Mouse (Mus musculus) stomach, embryonic 15.5 days (tissue): ENCODE measurements at regions not wholly inside any gene's neighbourhood (a gene's known extent, or its start where the extent isn't known, plus 50 kb on each side); places are given as distances from the start of the nearest gene placed in this dataset.
A peak's percentile ranks its signal among the peaks of the same experiment; 100 is the strongest.

Experiments used
- ATAC-seq: fragments of 200-750 bp; cut with Nextera tagmentation; 2 replicates; pipeline ENCODE4 v1.8.0; 2017; ENCODE audit warnings: low read depth, moderate number of reproducible peaks, moderate TSS enrichment; ENCODE audit not compliant: insufficient read depth, low FRiP score
- H3K27ac ChIP-seq: fragments of 300-500 bp; sonication (generic); 2 replicates; pipeline ENCODE4 v1.5.1; 2015; ENCODE audit warnings: mild to moderate bottlenecking, inconsistent platforms
- H3K27me3 ChIP-seq: fragments of 300-500 bp; sonication (generic); replicated peaks from 2 replicates; pipeline ENCODE4 v1.6.1; 2015; ENCODE audit warnings: inconsistent platforms
- H3K36me3 ChIP-seq: fragments of 300-500 bp; sonication (generic); 2 replicates; pipeline ENCODE4 v1.6.1; 2015; ENCODE audit warnings: inconsistent platforms
- H3K4me1 ChIP-seq: fragments of 300-500 bp; sonication (generic); 2 replicates; pipeline ENCODE4 v1.6.1; 2015; ENCODE audit warnings: inconsistent platforms
- H3K4me2 ChIP-seq: fragments of 300-500 bp; sonication (generic); 2 replicates; pipeline ENCODE4 v1.6.1; 2015; ENCODE audit warnings: mild to moderate bottlenecking, inconsistent platforms
- H3K4me3 ChIP-seq: fragments of 300-500 bp; sonication (generic); replicated peaks from 2 replicates; pipeline ENCODE4 v1.5.1; 2015; ENCODE audit warnings: inconsistent platforms
- H3K9ac ChIP-seq: fragments of 300-500 bp; sonication (generic); 2 replicates; pipeline ENCODE4 v1.6.1; 2015; ENCODE audit warnings: inconsistent platforms
- H3K9me3 ChIP-seq: fragments of 300-500 bp; sonication (generic); 2 replicates; pipeline ENCODE4 v1.6.1; 2016; ENCODE audit warnings: inconsistent platforms
- WGBS: fragments of 180-500 bp; shearing (Covaris S2); methylation state at CpG from one replicate; pipeline ENCODE4 v1.1.7; 2015; 5-methylcytosine and 5-hydroxymethylcytosine counted together

- Histone ChIP-seq H3K36me3 (no peaks in the 10 kb centered on the region), H3K4me2 (no peak overlapping the region), H3K27ac (no peak overlapping the region), H3K9ac (no peak overlapping the region), H3K27me3 (no peaks in the 10 kb centered on the region), H3K4me1 (no peaks in the 10 kb centered on the region), H3K9me3 (no peaks in the 10 kb centered on the region), H3K4me3 (no peak overlapping the region)
- 83% methylated on average over 4 of the region's 4 CpGs for WGBS
- no peak for ATAC-seq
Observed at GRCm38 (mm10) chr3:144104366-144104765, 100.7 kb downstream of the Lmo4 start.

GRCm38 (mm10) chr3:144099444-144099843, 105.6 kb downstream of the Lmo4 start:
- Histone ChIP-seq H3K4me2 (no peak overlapping the region), H3K9me3 (no peaks in the 10 kb centered on the region), H3K27ac (no peak overlapping the region), H3K4me1 (no peaks in the 10 kb centered on the region), H3K27me3 (no peaks in the 10 kb centered on the region), H3K9ac (no peak overlapping the region), H3K36me3 (no peaks in the 10 kb centered on the region), H3K4me3 (no peak overlapping the region)
- WGBS: 63% methylated on average over 2 of the region's 2 CpGs
- peak; percentile 85 for ATAC-seq

- ATAC-seq: no peak
- H3K9ac ChIP-seq: no peak overlapping the region
- no peaks in the 10 kb centered on the region for H3K9me3 ChIP-seq
- no peaks in the 10 kb centered on the region for H3K4me1 ChIP-seq
- H3K27ac ChIP-seq: no peak overlapping the region
- H3K36me3 ChIP-seq: no peaks in the 10 kb centered on the region
- 53% methylated on average over 8 of the region's 8 CpGs for WGBS
- H3K4me3 ChIP-seq: no peak overlapping the region
- no peak overlapping the region for H3K4me2 ChIP-seq
- no peaks in the 10 kb centered on the region for H3K27me3 ChIP-seq
Observed at GRCm38 (mm10) chr3:144098762-144099161, 106.3 kb downstream of the Lmo4 start.

- 76% methylated on average over 1 of the region's 1 CpGs for WGBS
Observed at GRCm38 (mm10) chr3:144091231-144091630, 113.8 kb downstream of the Lmo4 start.

GRCm38 (mm10) chr3:144089790-144090256, 115.2 kb downstream of the Lmo4 start:
- 22% methylated on average over 8 of the region's 8 CpGs for WGBS
- peak overlapping the region; percentile 14; the same call in 1 of the 2 replicates for H3K4me2 ChIP-seq
- no peak overlapping the region for H3K4me3 ChIP-seq
- no peaks in the 10 kb centered on the region for H3K9me3 ChIP-seq
- H3K27me3 ChIP-seq: no peaks in the 10 kb centered on the region
- H3K4me1 ChIP-seq: peaks cover 9% of the 10 kb centered on the region; the same call in 1 of the 2 replicates
- H3K27ac ChIP-seq: peak overlapping the region; percentile 70
- no peaks in the 10 kb centered on the region for H3K36me3 ChIP-seq
- ATAC-seq: peak; percentile 90
- no peak overlapping the region for H3K9ac ChIP-seq

More at GRCm38 (mm10) chr3:144091231-144091630, 113.8 kb downstream of the Lmo4 start:
- Histone ChIP-seq H3K36me3 (no peaks in the 10 kb centered on the region), H3K27ac (no peak overlapping the region), H3K9me3 (no peaks in the 10 kb centered on the region), H3K4me1 (peaks cover 9% of the 10 kb centered on the region; the same call in 1 of the 2 replicates), H3K4me2 (no peak overlapping the region), H3K27me3 (no peaks in the 10 kb centered on the region), H3K4me3 (no peak overlapping the region), H3K9ac (no peak overlapping the region)
- no peak for ATAC-seq

GRCm38 (mm10) chr3:144088261-144088884, 116.6 kb downstream of the Lmo4 start:
- H3K9ac ChIP-seq: no peak overlapping the region
- H3K9me3 ChIP-seq: no peaks in the 10 kb centered on the region
- no peak for ATAC-seq
- peak overlapping the region; percentile 0; the same call in 1 of the 2 replicates for H3K4me2 ChIP-seq
- H3K4me1 ChIP-seq: peaks cover 9% of the 10 kb centered on the region; the same call in 1 of the 2 replicates
- no peaks in the 10 kb centered on the region for H3K36me3 ChIP-seq
- no peaks in the 10 kb centered on the region for H3K27me3 ChIP-seq
- WGBS: 50% methylated on average over 18 of the region's 18 CpGs
- peak overlapping the region; percentile 41; the same call in 1 of the 2 replicates for H3K27ac ChIP-seq
- H3K4me3 ChIP-seq: no peak overlapping the region

- Histone ChIP-seq H3K9me3 (no peaks in the 10 kb centered on the region), H3K4me3 (no peak overlapping the region), H3K4me2 (peak overlapping the region; percentile 0; the same call in 1 of the 2 replicates), H3K9ac (no peak overlapping the region), H3K27ac (peak overlapping the region; percentile 41; the same call in 1 of the 2 replicates), H3K4me1 (peaks cover 9% of the 10 kb centered on the region; the same call in 1 of the 2 replicates), H3K36me3 (no peaks in the 10 kb centered on the region), H3K27me3 (no peaks in the 10 kb centered on the region)
- no peak for ATAC-seq
- 52% methylated on average over 7 of the region's 7 CpGs for WGBS
Observed at GRCm38 (mm10) chr3:144087771-144088170, 117.2 kb downstream of the Lmo4 start.

GRCm38 (mm10) chr3:144086176-144086575, 118.8 kb downstream of the Lmo4 start:
- Histone ChIP-seq H3K9ac (no peak overlapping the region), H3K4me1 (peaks cover 9% of the 10 kb centered on the region; the same call in 1 of the 2 replicates), H3K4me3 (no peak overlapping the region), H3K27ac (no peak overlapping the region), H3K36me3 (no peaks in the 10 kb centered on the region), H3K4me2 (no peak overlapping the region), H3K27me3 (no peaks in the 10 kb centered on the region), H3K9me3 (no peaks in the 10 kb centered on the region)
- 79% methylated on average over 3 of the region's 3 CpGs for WGBS
- ATAC-seq: no peak

GRCm38 (mm10) chr3:144079960-144080359, 125.1 kb downstream of the Lmo4 start:
- ATAC-seq: no peak
- Histone ChIP-seq H3K4me2 (no peak overlapping the region), H3K4me3 (no peak overlapping the region), H3K27me3 (no peaks in the 10 kb centered on the region), H3K27ac (no peak overlapping the region), H3K4me1 (no peaks in the 10 kb centered on the region), H3K9ac (no peak overlapping the region), H3K9me3 (no peaks in the 10 kb centered on the region), H3K36me3 (no peaks in the 10 kb centered on the region)
- 85% methylated on average over 3 of the region's 3 CpGs for WGBS

- Histone ChIP-seq H3K9me3 (no peaks in the 10 kb centered on the region), H3K4me1 (no peaks in the 10 kb centered on the region), H3K4me2 (no peak overlapping the region), H3K27ac (no peak overlapping the region), H3K4me3 (no peak overlapping the region), H3K27me3 (no peaks in the 10 kb centered on the region), H3K9ac (no peak overlapping the region), H3K36me3 (no peaks in the 10 kb centered on the region)
- no peak for ATAC-seq
- 80% methylated on average over 13 of the region's 13 CpGs for WGBS
Observed at GRCm38 (mm10) chr3:144078198-144078935, 126.7 kb downstream of the Lmo4 start.

- no peaks in the 10 kb centered on the region for H3K4me1 ChIP-seq
- no peak overlapping the region for H3K4me2 ChIP-seq
- H3K9ac ChIP-seq: no peak overlapping the region
- H3K36me3 ChIP-seq: no peaks in the 10 kb centered on the region
- H3K9me3 ChIP-seq: no peaks in the 10 kb centered on the region
- ATAC-seq: no peak
- H3K27ac ChIP-seq: no peak overlapping the region
- 71% methylated on average over 10 of the region's 10 CpGs for WGBS
- no peaks in the 10 kb centered on the region for H3K27me3 ChIP-seq
- no peak overlapping the region for H3K4me3 ChIP-seq
Observed at GRCm38 (mm10) chr3:144069979-144070540, 135.0 kb downstream of the Lmo4 start.

- H3K4me1 ChIP-seq: no peaks in the 10 kb centered on the region
- H3K36me3 ChIP-seq: no peaks in the 10 kb centered on the region
- no peak overlapping the region for H3K27ac ChIP-seq
- H3K27me3 ChIP-seq: no peaks in the 10 kb centered on the region
- no peak overlapping the region for H3K4me3 ChIP-seq
- H3K9me3 ChIP-seq: no peaks in the 10 kb centered on the region
- no peak overlapping the region for H3K4me2 ChIP-seq
- ATAC-seq: no peak
- H3K9ac ChIP-seq: no peak overlapping the region
- 85% methylated on average over 3 of the region's 3 CpGs for WGBS
Observed at GRCm38 (mm10) chr3:144067016-144067415, 138.0 kb downstream of the Lmo4 start.
